Mouse (Mus musculus) liver, postnatal 0 days (tissue): ENCODE results near the gene Ifnb1. TPM values are rescaled to one million over a fixed set of nuclear protein-coding genes. Genes with fewer than 3 reads are reported as not detected.

Experiments used
- ATAC-seq: fragments of 200-750 bp; cut with Nextera tagmentation; 2 replicates; pipeline ENCODE4 v1.8.0; 2017; ENCODE audit warnings: mild to moderate bottlenecking, moderate library complexity
- DNase-seq: peaks from one replicate; pipeline ENCODE4 v3.0.0-alpha.2; 2016
- H3K27ac ChIP-seq: fragments of 300-500 bp; sonication (generic); 2 replicates; pipeline ENCODE4 v1.5.1; 2014; ENCODE audit warnings: antibody characterized with exemption, moderate library complexity, mild to moderate bottlenecking, low read depth
- H3K27me3 ChIP-seq: fragments of 300-500 bp; sonication (generic); 2 replicates; pipeline ENCODE4 v1.6.1; 2014; ENCODE audit warnings: low read length, control low read depth, mixed read lengths; ENCODE audit not compliant: insufficient read depth
- H3K36me3 ChIP-seq: fragments of 300-500 bp; sonication (generic); replicated peaks from 2 replicates; pipeline ENCODE4 v1.6.1; 2014; ENCODE audit warnings: mild to moderate bottlenecking, control low read depth, low read length, moderate library complexity, mixed read lengths; ENCODE audit not compliant: insufficient read depth
- H3K4me1 ChIP-seq: fragments of 300-500 bp; sonication (generic); 2 replicates; pipeline ENCODE4 v1.6.1; 2014; ENCODE audit warnings: antibody characterized with exemption, mild to moderate bottlenecking, control low read depth; ENCODE audit not compliant: insufficient read depth
- H3K4me2 ChIP-seq: fragments of 300-500 bp; sonication (generic); 2 replicates; pipeline ENCODE4 v1.6.1; 2014; ENCODE audit warnings: low read depth, mild to moderate bottlenecking, low read length, moderate library complexity, mixed read lengths
- H3K4me3 ChIP-seq: fragments of 300-500 bp; sonication (generic); 2 replicates; pipeline ENCODE4 v1.5.1; 2014; ENCODE audit warnings: low read depth, low read length
- H3K9ac ChIP-seq: fragments of 300-500 bp; sonication (generic); replicated peaks from 2 replicates; pipeline ENCODE4 v1.6.1; 2014; ENCODE audit warnings: mild to moderate bottlenecking, moderate library complexity
- H3K9me3 ChIP-seq: fragments of 300-500 bp; sonication (generic); 2 replicates; pipeline ENCODE4 v1.6.1; 2016; ENCODE audit warnings: mild to moderate bottlenecking, control low read depth, low read length, mixed read lengths
- CTCF ChIP-seq: sonication (generic); IDR thresholded peaks from 2 replicates; pipeline ENCODE4 v1.5.1; 2016; ENCODE audit warnings: antibody characterized with exemption, low read depth
- EP300 ChIP-seq: IDR thresholded peaks from 2 replicates; pipeline ENCODE4 v1.6.1; 2016; ENCODE audit warnings: antibody characterized with exemption, low read depth, mild to moderate bottlenecking
- WGBS: fragments of 180-500 bp; shearing (Covaris S2); extraction: QIAGEN DNeasy Blood & Tissue Kit; methylation state at CpG from one replicate; pipeline ENCODE4 v1.1.7; 2014; ENCODE audit not compliant: insufficient replicate concordance; 5-methylcytosine and 5-hydroxymethylcytosine counted together
- polyA plus RNA-seq: library from polyadenylated mRNA; unstranded; fragments of >200 nt; fragmentation: Nextera tagmentation; extraction: Ambion mirVana; gene quantifications from 2 replicates; pipeline ENCODE4 v1.2.1, GENCODE M21; 2015

Ifnb1 gene
- polyA plus RNA-seq, 1 experiment from 2014 or later = not detected

- ATAC-seq = peak; percentile 55; the same call in 1 of the 2 replicates
- 5% methylated on average over 4 of the region's 4 CpGs for WGBS
- H3K4me2 ChIP-seq = peak overlapping the region; percentile 23
- H3K9me3 ChIP-seq = no peaks in the 10 kb centered on the region
- no peak overlapping the region for H3K9ac ChIP-seq
- no peaks in the 10 kb centered on the region for H3K27me3 ChIP-seq
- H3K4me1 ChIP-seq = no peaks in the 10 kb centered on the region; the same call in 1 of the 2 replicates
- no peak for DNase-seq
- no peaks in the 10 kb centered on the region for H3K36me3 ChIP-seq
- no peak for TF ChIP-seq EP300
- no peak for TF ChIP-seq CTCF
- H3K27ac ChIP-seq = no peak overlapping the region
- no peak overlapping the region for H3K4me3 ChIP-seq
Observed at GRCm38 (mm10) chr4:88515711-88516211, 6.8 kb downstream of the Ifnb1 start.

GRCm38 (mm10) chr4:88515250-88515649 is 7.3 kb downstream of the Ifnb1 start:
- no peak overlapping the region for H3K27ac ChIP-seq
- H3K4me1 ChIP-seq = no peaks in the 10 kb centered on the region; the same call in 1 of the 2 replicates
- H3K4me2 ChIP-seq = peak overlapping the region; percentile 23
- WGBS = 34% methylated on average over 2 of the region's 2 CpGs
- TF ChIP-seq EP300 (no peak), CTCF (no peak)
- DNase-seq (no peak), ATAC-seq (no peak)
- H3K27me3 ChIP-seq = no peaks in the 10 kb centered on the region
- no peaks in the 10 kb centered on the region for H3K36me3 ChIP-seq
- H3K9ac ChIP-seq = no peak overlapping the region
- no peak overlapping the region for H3K4me3 ChIP-seq
- no peaks in the 10 kb centered on the region for H3K9me3 ChIP-seq

- Histone ChIP-seq H3K36me3 (no peaks in the 10 kb centered on the region), H3K9ac (no peak overlapping the region), H3K4me2 (no peak overlapping the region), H3K9me3 (no peaks in the 10 kb centered on the region), H3K27me3 (no peaks in the 10 kb centered on the region), H3K27ac (no peak overlapping the region), H3K4me3 (no peak overlapping the region), H3K4me1 (no peaks in the 10 kb centered on the region; the same call in 1 of the 2 replicates)
- peak; percentile 62 for ATAC-seq
- 31% methylated on average over 4 of the region's 4 CpGs for WGBS
- TF ChIP-seq EP300 = no peak
- peak; percentile 77 for TF ChIP-seq CTCF
- DNase-seq = peak; percentile 56
Observed at GRCm38 (mm10) chr4:88514403-88514802, 8.2 kb downstream of the Ifnb1 start.

- no peak for TF ChIP-seq EP300
- TF ChIP-seq CTCF = no peak
- WGBS = 44% methylated on average over 4 of the region's 4 CpGs
- no peaks in the 10 kb centered on the region for H3K27me3 ChIP-seq
- no peak overlapping the region for H3K9ac ChIP-seq
- peak; percentile 56 for ATAC-seq
- no peaks in the 10 kb centered on the region for H3K9me3 ChIP-seq
- no peaks in the 10 kb centered on the region; the same call in 1 of the 2 replicates for H3K4me1 ChIP-seq
- H3K4me2 ChIP-seq = no peak overlapping the region
- H3K36me3 ChIP-seq = no peaks in the 10 kb centered on the region
- DNase-seq = no peak
- H3K27ac ChIP-seq = no peak overlapping the region
- no peak overlapping the region for H3K4me3 ChIP-seq
Observed at GRCm38 (mm10) chr4:88513743-88514142, 8.8 kb downstream of the Ifnb1 start.

- Histone ChIP-seq H3K27ac (no peak overlapping the region), H3K36me3 (no peaks in the 10 kb centered on the region), H3K4me1 (no peaks in the 10 kb centered on the region), H3K27me3 (no peaks in the 10 kb centered on the region), H3K4me3 (no peak overlapping the region), H3K4me2 (no peak overlapping the region), H3K9ac (no peak overlapping the region), H3K9me3 (no peaks in the 10 kb centered on the region)
- no peak for DNase-seq
- WGBS = 64% methylated on average over 4 of the region's 4 CpGs
- no peak for TF ChIP-seq EP300
- no peak for TF ChIP-seq CTCF
- ATAC-seq = no peak
Observed at GRCm38 (mm10) chr4:88503753-88504152, 18.8 kb downstream of the Ifnb1 start.

GRCm38 (mm10) chr4:88501247-88501646 is 21.3 kb downstream of the Ifnb1 start:
- 58% methylated on average over 3 of the region's 3 CpGs for WGBS
- TF ChIP-seq CTCF (no peak), EP300 (no peak)
- no peak for ATAC-seq

More at GRCm38 (mm10) chr4:88501247-88501646, 21.3 kb downstream of the Ifnb1 start:
- no peaks in the 10 kb centered on the region for H3K36me3 ChIP-seq
- no peak for DNase-seq
- H3K9me3 ChIP-seq = no peaks in the 10 kb centered on the region
- H3K9ac ChIP-seq = no peak overlapping the region
- no peaks in the 10 kb centered on the region for H3K27me3 ChIP-seq
- H3K4me1 ChIP-seq = no peaks in the 10 kb centered on the region
- no peak overlapping the region for H3K4me2 ChIP-seq
- no peak overlapping the region for H3K4me3 ChIP-seq
- no peak overlapping the region for H3K27ac ChIP-seq
